ENCODE assay signal across 7 mouse cellular contexts in the genomic region with DNA sequence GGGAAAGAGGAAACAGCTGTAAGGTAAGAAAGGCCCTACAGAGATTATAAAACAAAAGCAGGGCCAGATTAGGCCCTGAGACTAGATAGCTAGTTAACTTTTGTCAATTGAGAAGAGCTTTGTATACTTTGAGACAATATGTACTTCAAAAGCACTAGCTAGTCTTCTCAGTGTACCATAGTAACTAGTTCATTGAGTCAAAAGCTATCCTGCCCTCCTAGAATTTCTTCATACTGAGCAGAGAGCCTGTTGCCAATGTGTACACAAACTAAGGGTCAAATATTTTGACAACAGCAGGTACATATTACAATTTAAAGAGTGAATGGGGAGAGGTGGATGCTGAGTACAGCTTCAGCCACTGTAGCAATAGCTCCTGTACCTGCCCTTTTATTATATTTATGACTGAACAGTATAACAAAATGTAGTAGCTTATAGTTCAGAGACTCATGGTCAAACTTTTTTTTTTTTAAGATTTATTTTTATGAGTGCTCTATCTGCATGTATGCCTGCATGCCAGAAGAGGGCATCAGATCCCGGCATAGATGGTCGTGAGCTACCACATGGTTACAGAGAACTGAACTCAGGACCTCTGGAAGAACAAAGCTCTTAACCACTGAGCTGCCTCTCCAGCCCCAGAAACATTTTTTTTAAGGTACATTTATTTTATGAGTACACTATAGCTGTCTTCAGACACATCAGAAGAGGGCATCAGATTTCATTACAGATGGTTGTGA. TPM values are rescaled to one million over a fixed set of nuclear protein-coding genes. Genes with fewer than 3 reads are reported as not detected.
A peak's percentile ranks its signal among the peaks of the same experiment; 100 is the strongest.
DNase-seq lines count a peak whose midpoint lies in the region; ATAC-seq and TF ChIP-seq lines count a peak whose summit lies in the region.

No protein-coding gene starts in this region.

- no peaks in the 10 kb centered on the region for H3K9me3 ChIP-seq in intestine, postnatal 0 days (ENCODE audit: control insufficient read depth)
- no peaks in the 10 kb centered on the region for H3K9me3 ChIP-seq in intestine, embryonic 15.5 days

- no peak for ATAC-seq in intestine, postnatal 0 days
- no peak for ATAC-seq in intestine, embryonic 15.5 days

- no peaks in the 10 kb centered on the region for H3K27me3 ChIP-seq in intestine, postnatal 0 days (replicated peaks; ENCODE audit: control insufficient read depth, insufficient read depth, low read length)
- no peaks in the 10 kb centered on the region for H3K27me3 ChIP-seq in intestine, embryonic 15.5 days (replicated peaks)

- no peaks in the 10 kb centered on the region for H3K36me3 ChIP-seq in intestine, postnatal 0 days (ENCODE audit: control insufficient read depth, insufficient read depth)
- no peaks in the 10 kb centered on the region for H3K36me3 ChIP-seq in intestine, embryonic 15.5 days

- TF ChIP-seq CTCF in intestine, postnatal 0 days (IDR thresholded peaks at IDR 0.05; ENCODE audit: low read depth) = peak; percentile 55

- H3K4me2 ChIP-seq in intestine, postnatal 0 days (replicated peaks; ENCODE audit: low read depth) = no peak overlapping the region
- H3K4me2 ChIP-seq in intestine, embryonic 15.5 days (replicated peaks) = no peak overlapping the region

- H3K9ac ChIP-seq in intestine, postnatal 0 days (ENCODE audit: low read depth, low read length) = no peak overlapping the region
- no peak overlapping the region for H3K9ac ChIP-seq in intestine, embryonic 15.5 days

- H3K4me3 ChIP-seq in intestine, postnatal 0 days (ENCODE audit: low read depth, low read length) = no peak overlapping the region
- no peak overlapping the region for H3K4me3 ChIP-seq in intestine, embryonic 15.5 days (replicated peaks)

- DNase-seq in testis, postnatal 10 days (ENCODE audit: low spot score) = peak; percentile 34
- DNase-seq in testis, postnatal 14 days (ENCODE audit: low spot score) = no peak
- DNase-seq in R1 (ENCODE audit: low read depth, low spot score) = peak; percentile 54
- peak; percentile 63 for DNase-seq in naive thymus-derived CD4-positive, alpha-beta T cell, adult 2 months (ENCODE audit: low read depth)
- DNase-seq in spleen, postnatal 14 days (ENCODE audit: low spot score in 2 of 2) = no peak

- no peaks in the 10 kb centered on the region for H3K4me1 ChIP-seq in intestine, postnatal 0 days (replicated peaks; ENCODE audit: control insufficient read depth, insufficient read depth, low read length)
- H3K4me1 ChIP-seq in intestine, embryonic 15.5 days (replicated peaks) = peaks cover under 1% of the 10 kb centered on the region; the same call in 1 of the 2 replicates

- 91% methylated on average over 2 of the region's 2 CpGs for WGBS in intestine, postnatal 0 days
- 76% methylated on average over 2 of the region's 2 CpGs for WGBS in intestine, embryonic 15.5 days

- no peak overlapping the region for H3K27ac ChIP-seq in intestine, postnatal 0 days (ENCODE audit: low read depth, low read length)
- H3K27ac ChIP-seq in intestine, embryonic 15.5 days = no peak overlapping the region

RNA-seq across cellular contexts. Expression of gene Vezf1, which starts 6.0 kb away (rescaled TPM):
- polyA plus RNA-seq in intestine, postnatal 0 days (2015; fragmentation: Nextera tagmentation; extraction: Ambion mirVana) = 16.8 and 18.7 TPM in 2 replicates
- polyA plus RNA-seq in intestine, embryonic 15.5 days (2015; fragmentation: Nextera tagmentation; extraction: Ambion mirVana) = 30.4 and 32.4 TPM in 2 replicates

RNA-seq across cellular contexts. Expression of gene Srsf1, which starts 14.9 kb away (rescaled TPM):
- polyA plus RNA-seq in intestine, postnatal 0 days (2015; fragmentation: Nextera tagmentation; extraction: Ambion mirVana) = 70.7 and 73.2 TPM in 2 replicates
- polyA plus RNA-seq in intestine, embryonic 15.5 days (2015; fragmentation: Nextera tagmentation; extraction: Ambion mirVana) = 237 and 244 TPM in 2 replicates

RNA-seq across cellular contexts. Expression of gene Cuedc1, which starts 35.8 kb away (rescaled TPM):
- polyA plus RNA-seq in intestine, postnatal 0 days (2015; fragmentation: Nextera tagmentation; extraction: Ambion mirVana) = 7.1 and 10.1 TPM in 2 replicates
- polyA plus RNA-seq in intestine, embryonic 15.5 days (2015; fragmentation: Nextera tagmentation; extraction: Ambion mirVana) = 14.2 and 17.6 TPM in 2 replicates

Comparison
In these comparisons a context has a peak if more than half of its experiments do, and no peak if none do; other contexts are left out.
1. DNase-seq: peak in testis, postnatal 10 days (single experiment), R1 (single experiment) and naive thymus-derived CD4-positive, alpha-beta T cell, adult 2 months (single experiment); none in testis, postnatal 14 days (single experiment) and spleen, postnatal 14 days (0 of 2).